In the genomic region with DNA sequence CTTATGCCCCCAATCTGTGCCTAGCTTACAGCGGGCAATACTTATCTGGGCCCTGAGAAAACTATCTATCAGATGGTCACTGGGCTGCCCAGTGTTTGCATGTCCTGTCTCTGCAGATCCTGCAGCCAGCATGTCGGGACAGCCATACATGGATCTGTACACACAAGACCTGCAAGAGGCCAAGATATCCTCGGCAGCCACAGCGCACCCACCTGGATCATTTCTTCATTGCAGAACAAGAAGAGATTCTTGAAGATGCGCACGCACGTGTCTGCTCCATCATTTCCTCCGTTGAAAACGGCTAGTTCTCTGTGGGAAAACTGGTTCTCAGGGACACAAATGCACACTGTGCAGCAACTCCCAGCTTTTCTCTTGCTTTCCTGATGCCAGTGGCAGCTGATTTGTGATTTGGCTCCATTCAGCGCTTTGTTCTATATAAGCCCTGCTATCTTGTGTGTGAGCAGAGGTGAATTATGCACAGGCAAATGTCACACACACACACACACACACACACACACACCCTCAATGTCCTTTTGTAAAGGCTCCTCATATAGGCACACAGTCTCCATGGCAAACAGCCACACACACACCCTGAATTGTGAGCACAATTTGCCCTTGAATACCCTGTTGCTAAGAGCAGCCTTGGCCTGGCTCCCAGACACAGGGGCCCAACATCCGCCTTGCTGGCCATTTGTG, we compare ENCODE assay signal across 8 mouse cellular contexts.
DNase-seq lines count a peak whose midpoint lies in the region; ATAC-seq and TF ChIP-seq lines count a peak whose summit lies in the region.

No protein-coding gene starts in this region.

- H3K4me1 ChIP-seq in ES-Bruce4 (ENCODE audit: control insufficient read depth, insufficient read depth, low read length), result no peaks in the 10 kb centered on the region
- H3K4me1 ChIP-seq in liver, postnatal 0 days (ENCODE audit: insufficient read depth), result no peaks in the 10 kb centered on the region

- no peaks in the 10 kb centered on the region for H3K27me3 ChIP-seq in ES-Bruce4 (ENCODE audit: control insufficient read depth, insufficient read depth, low read length, poor library complexity, severe bottlenecking)
- no peaks in the 10 kb centered on the region for H3K27me3 ChIP-seq in liver, postnatal 0 days (ENCODE audit: insufficient read depth, low read length)

- no peak for ATAC-seq in cerebellum, adult (ENCODE audit: insufficient number of reproducible peaks, low FRiP score, low TSS enrichment)
- ATAC-seq in liver, postnatal 0 days, result no peak
- ATAC-seq in erythroid progenitor cell, adult 5-6 weeks (replicated peaks; ENCODE audit: low FRiP score, poor library complexity, severe bottlenecking), result no peak

- no peak overlapping the region for H3K4me3 ChIP-seq in ES-Bruce4 (ENCODE audit: low read depth, low read length)
- no peak overlapping the region for H3K4me3 ChIP-seq in liver, postnatal 0 days (ENCODE audit: low read depth, low read length)

- H3K4me2 ChIP-seq in liver, postnatal 0 days (ENCODE audit: low read depth, low read length), result no peak overlapping the region

- peak; percentile 13 for TF ChIP-seq CTCF in ES-Bruce4 (IDR thresholded peaks at IDR 0.05; ENCODE audit: low read depth, low read length)
- TF ChIP-seq CTCF in liver, postnatal 0 days (IDR thresholded peaks at IDR 0.05; ENCODE audit: low read depth), result no peak

- DNase-seq in cerebellum, postnatal 10 days, result peak; percentile 57 to 77
- peak; percentile 18 to 19 for DNase-seq in frontal cortex, postnatal 25 days (ENCODE audit: low spot score in 2 of 2)
- DNase-seq in mesoderm, embryonic 11.5 days (ENCODE audit: low read depth, low spot score), result peak; percentile 34
- no peak for DNase-seq in liver, postnatal 0 days
- no peak for DNase-seq in thymus, postnatal 4 days

- no peak overlapping the region for H3K27ac ChIP-seq in ES-Bruce4 (ENCODE audit: insufficient read depth, low read length)
- H3K27ac ChIP-seq in liver, postnatal 0 days (ENCODE audit: low read depth), result no peak overlapping the region

- WGBS in liver, postnatal 0 days (ENCODE audit: insufficient replicate concordance), result 79% methylated on average over 11 of the region's 11 CpGs

- no peak for TF ChIP-seq POLR2A in ES-Bruce4 (IDR thresholded peaks at IDR 0.05; ENCODE audit: insufficient read depth, low read length)

- no peak overlapping the region for H3K9ac ChIP-seq in ES-Bruce4 (ENCODE audit: low read depth, poor library complexity, severe bottlenecking)
- no peak overlapping the region for H3K9ac ChIP-seq in liver, postnatal 0 days (replicated peaks)

- no peaks in the 10 kb centered on the region for H3K36me3 ChIP-seq in ES-Bruce4 (ENCODE audit: control insufficient read depth, insufficient read depth, low read length, poor library complexity, severe bottlenecking)
- H3K36me3 ChIP-seq in liver, postnatal 0 days (replicated peaks; ENCODE audit: insufficient read depth, low read length), result no peaks in the 10 kb centered on the region

- TF ChIP-seq EP300 in ES-Bruce4 (IDR thresholded peaks at IDR 0.05; ENCODE audit: insufficient read depth, low read depth, low read length), result no peak
- TF ChIP-seq EP300 in liver, postnatal 0 days (IDR thresholded peaks at IDR 0.05; ENCODE audit: low read depth), result no peak

- no peaks in the 10 kb centered on the region for H3K9me3 ChIP-seq in ES-Bruce4 (replicated peaks; ENCODE audit: control insufficient read depth, insufficient read depth, low read length, poor library complexity, severe bottlenecking)
- H3K9me3 ChIP-seq in liver, postnatal 0 days (ENCODE audit: low read length), result no peaks in the 10 kb centered on the region

Comparison
In these comparisons a context has a peak if more than half of its experiments do, and no peak if none do; other contexts are left out.
1. DNase-seq: peak in cerebellum, postnatal 10 days (2 of 2), frontal cortex, postnatal 25 days (2 of 2) and mesoderm, embryonic 11.5 days (single experiment); none in liver, postnatal 0 days (single experiment) and thymus, postnatal 4 days (single experiment).